Mouse (Mus musculus): ENCODE results near the gene Armh3. TPM values are rescaled to one million over a fixed set of nuclear protein-coding genes. Genes with fewer than 3 reads are reported as not detected.

Armh3 gene
- polyA plus RNA-seq, 1 experiment from 2014 or later = 17.8 TPM

DNA sequence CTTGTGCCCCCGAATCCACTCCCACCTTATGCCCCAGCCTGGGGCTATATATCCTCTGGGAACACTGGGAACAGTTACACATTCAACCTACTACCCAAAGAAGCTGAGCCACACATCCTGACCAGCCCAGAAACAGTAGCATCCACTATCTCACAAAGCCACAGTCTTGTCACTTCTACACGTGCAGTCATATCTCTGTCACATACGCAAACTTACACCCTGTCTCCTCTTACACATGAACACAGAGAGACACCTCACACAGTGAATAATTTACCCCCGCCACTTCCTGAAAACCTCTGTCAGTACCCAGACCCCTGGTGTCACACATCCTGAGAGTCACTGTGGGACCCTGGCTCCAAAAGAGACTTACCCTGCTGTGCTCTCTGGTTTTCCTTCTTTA lies 195.6 kb downstream of the Armh3 start:
- Histone ChIP-seq H3K36me3 (ENCODE audit: insufficient read depth) (no peaks in the 10 kb centered on the region), H3K27me3 (ENCODE audit: insufficient read depth, low read length) (no peaks in the 10 kb centered on the region), H3K9ac (no peak overlapping the region), H3K27ac (ENCODE audit: low read depth) (no peak overlapping the region), H3K4me3 (ENCODE audit: low read depth, low read length) (no peak overlapping the region), H3K4me2 (no peak overlapping the region), H3K4me1 (ENCODE audit: insufficient read depth) (no peaks in the 10 kb centered on the region), H3K9me3 (ENCODE audit: low read depth, low read length) (no peaks in the 10 kb centered on the region)
- DNase-seq (no peak), ATAC-seq (ENCODE audit: insufficient read depth) (no peak)
- TF ChIP-seq CTCF (IDR thresholded peaks at IDR 0.05; ENCODE audit: low read depth) = no peak
- WGBS = 60% methylated on average over 4 of the region's 4 CpGs

DNA sequence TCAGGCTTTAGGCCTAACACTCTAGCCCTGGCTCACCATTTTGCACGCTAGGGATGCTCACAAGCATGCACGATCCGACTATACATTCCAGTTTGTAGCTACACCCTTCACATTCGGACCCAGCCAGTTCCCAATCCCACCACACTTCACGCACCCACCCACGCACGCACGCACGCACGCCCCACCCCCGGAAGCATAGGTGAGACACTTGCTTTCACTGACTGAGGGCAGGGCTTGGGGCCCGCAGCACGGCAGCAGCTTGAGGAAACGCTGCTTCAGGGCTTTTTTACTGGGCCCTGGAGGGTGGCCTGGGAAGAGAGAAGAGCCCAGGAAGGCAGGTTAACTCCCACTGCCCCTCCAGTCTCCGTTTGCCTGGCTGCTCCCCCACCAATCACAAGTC lies 201.4 kb downstream of the Armh3 start:
- Histone ChIP-seq H3K9ac (no peak overlapping the region), H3K4me1 (ENCODE audit: insufficient read depth) (no peaks in the 10 kb centered on the region), H3K4me3 (ENCODE audit: low read depth, low read length) (no peak overlapping the region), H3K9me3 (ENCODE audit: low read depth, low read length) (no peaks in the 10 kb centered on the region), H3K4me2 (no peak overlapping the region), H3K27me3 (ENCODE audit: insufficient read depth, low read length) (no peaks in the 10 kb centered on the region), H3K27ac (ENCODE audit: low read depth) (no peak overlapping the region), H3K36me3 (ENCODE audit: insufficient read depth) (no peaks in the 10 kb centered on the region)
- ATAC-seq (ENCODE audit: insufficient read depth) = no peak
- DNase-seq = no peak
- no peak for TF ChIP-seq CTCF (IDR thresholded peaks at IDR 0.05; ENCODE audit: low read depth)
- WGBS = 75% methylated on average over 15 of the region's 15 CpGs

DNA sequence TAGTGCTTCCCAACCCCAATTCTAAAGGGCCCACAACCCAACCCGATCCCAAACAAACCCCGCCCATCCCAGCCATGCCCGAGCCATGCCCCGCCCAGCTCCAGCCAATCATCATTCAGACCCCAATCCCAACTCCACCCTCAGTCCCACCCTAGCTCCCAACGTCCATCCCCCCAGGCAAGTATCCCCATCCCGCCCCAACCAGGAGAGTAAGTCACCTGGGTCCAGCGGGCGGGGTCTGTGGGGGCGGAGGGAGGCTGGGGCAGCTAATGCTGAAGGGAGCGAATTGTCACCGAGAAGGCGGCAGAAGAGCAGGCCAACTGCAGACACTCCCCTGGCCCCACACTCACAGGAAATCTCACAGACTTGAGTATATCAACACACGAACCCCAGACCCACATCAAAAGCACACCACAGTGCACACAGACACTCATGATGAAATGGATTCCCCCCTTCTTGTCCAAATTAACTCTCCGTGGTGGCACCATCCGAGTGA lies 202.2 kb downstream of the Armh3 start:
- peak; percentile 57 for DNase-seq
- Histone ChIP-seq H3K4me2 (peak overlapping the region; percentile 59), H3K4me1 (ENCODE audit: insufficient read depth) (no peaks in the 10 kb centered on the region), H3K27ac (ENCODE audit: low read depth) (no peak overlapping the region), H3K36me3 (ENCODE audit: insufficient read depth) (no peaks in the 10 kb centered on the region), H3K9ac (no peak overlapping the region), H3K4me3 (ENCODE audit: low read depth, low read length) (peak overlapping the region; percentile 8; the same call in 1 of the 2 replicates), H3K27me3 (ENCODE audit: insufficient read depth, low read length) (no peaks in the 10 kb centered on the region), H3K9me3 (ENCODE audit: low read depth, low read length) (no peaks in the 10 kb centered on the region)
- peak; percentile 58; the same call in 1 of the 2 replicates for ATAC-seq (ENCODE audit: insufficient read depth)
- TF ChIP-seq CTCF (IDR thresholded peaks at IDR 0.05; ENCODE audit: low read depth) = no peak
- 9% methylated on average over 15 of the region's 15 CpGs for whole genome bisulfite sequencing

DNA sequence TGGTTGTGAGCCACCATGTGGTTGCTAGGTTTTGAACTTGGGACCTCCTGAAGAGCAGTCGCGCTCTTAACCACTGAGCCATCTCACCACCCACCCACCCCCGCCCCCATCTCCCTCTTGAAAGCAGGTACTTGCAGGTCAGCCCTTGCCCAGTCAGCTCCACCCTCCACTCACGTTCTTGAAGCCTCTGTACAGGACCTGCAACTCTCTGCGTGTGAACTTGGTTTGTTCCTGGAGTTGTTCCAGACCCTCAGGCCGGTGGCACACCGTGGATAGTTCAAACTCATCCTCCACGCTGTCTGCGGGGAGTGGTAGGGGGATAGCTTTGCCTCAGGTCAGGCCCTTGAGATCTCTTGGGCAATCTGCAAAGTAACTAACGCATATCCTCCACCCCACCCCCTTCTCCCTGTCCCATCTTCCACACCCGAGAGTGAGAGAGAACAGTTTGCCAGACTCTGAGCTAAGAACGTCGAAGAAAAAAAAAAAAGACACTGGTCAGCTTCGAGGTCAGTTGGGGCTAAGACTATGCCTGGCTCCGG lies 202.8 kb downstream of the Armh3 start:
- WGBS = 19% methylated on average over 15 of the region's 15 CpGs
- Histone ChIP-seq H3K4me2 (peak overlapping the region; percentile 59), H3K36me3 (ENCODE audit: insufficient read depth) (no peaks in the 10 kb centered on the region), H3K4me1 (ENCODE audit: insufficient read depth) (no peaks in the 10 kb centered on the region), H3K27me3 (ENCODE audit: insufficient read depth, low read length) (no peaks in the 10 kb centered on the region), H3K9me3 (ENCODE audit: low read depth, low read length) (no peaks in the 10 kb centered on the region), H3K27ac (ENCODE audit: low read depth) (no peak overlapping the region), H3K4me3 (ENCODE audit: low read depth, low read length) (no peak overlapping the region), H3K9ac (no peak overlapping the region)
- DNase-seq (no peak), ATAC-seq (ENCODE audit: insufficient read depth) (no peak)
- no peak for TF ChIP-seq CTCF (IDR thresholded peaks at IDR 0.05; ENCODE audit: low read depth)

DNA sequence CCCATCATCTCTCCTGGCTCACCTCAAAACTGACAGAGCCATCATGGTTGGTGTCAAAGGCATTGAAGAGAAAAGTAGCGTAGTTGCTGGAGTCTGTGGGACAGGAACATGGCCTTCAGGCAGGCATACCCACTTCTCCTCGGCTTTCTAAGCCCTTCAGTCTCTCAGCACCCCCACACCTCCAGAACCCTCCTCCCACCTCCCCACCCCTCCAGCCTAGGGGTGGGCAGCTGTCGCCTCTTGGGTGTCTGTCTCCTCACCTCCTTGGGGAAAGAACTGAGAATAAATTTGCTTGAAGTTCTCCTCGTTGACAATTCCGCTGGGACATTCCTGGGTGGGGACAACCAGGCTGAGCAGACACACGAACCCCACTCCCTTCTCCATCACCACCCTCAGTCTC lies 203.6 kb downstream of the Armh3 start:
- H3K36me3 ChIP-seq (ENCODE audit: insufficient read depth) = no peaks in the 10 kb centered on the region
- H3K4me3 ChIP-seq (ENCODE audit: low read depth, low read length) = no peak overlapping the region
- no peak overlapping the region for H3K27ac ChIP-seq (ENCODE audit: low read depth)
- no peaks in the 10 kb centered on the region for H3K27me3 ChIP-seq (ENCODE audit: insufficient read depth, low read length)
- H3K9ac ChIP-seq = no peak overlapping the region
- no peaks in the 10 kb centered on the region for H3K4me1 ChIP-seq (ENCODE audit: insufficient read depth)
- H3K9me3 ChIP-seq (ENCODE audit: low read depth, low read length) = no peaks in the 10 kb centered on the region
- 56% methylated on average over 6 of the region's 6 CpGs for WGBS
- DNase-seq (no peak), ATAC-seq (ENCODE audit: insufficient read depth) (no peak)
- H3K4me2 ChIP-seq = no peak overlapping the region
- TF ChIP-seq CTCF (IDR thresholded peaks at IDR 0.05; ENCODE audit: low read depth) = no peak

DNA sequence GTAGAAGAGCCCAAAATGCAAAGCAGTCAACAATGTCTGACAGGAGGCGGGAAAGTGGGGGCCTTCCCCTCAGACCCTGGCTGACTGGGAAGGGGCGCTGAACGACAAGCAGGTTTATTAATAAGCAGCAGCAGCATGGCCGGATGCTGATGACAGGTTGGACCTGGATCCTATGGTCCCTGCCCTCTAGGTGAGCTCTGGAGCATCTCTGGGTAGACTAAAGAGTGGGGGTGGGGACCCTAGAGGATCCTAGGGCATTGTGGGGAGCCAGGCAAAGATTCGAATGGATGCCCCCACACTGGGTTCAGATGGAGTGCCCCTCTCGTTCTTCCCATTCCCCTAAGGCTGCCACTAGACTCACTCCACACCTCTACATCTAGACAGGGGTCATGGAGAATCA lies 205.9 kb downstream of the Armh3 start:
- H3K9me3 ChIP-seq (ENCODE audit: low read depth, low read length) = no peaks in the 10 kb centered on the region
- H3K4me2 ChIP-seq = no peak overlapping the region
- no peaks in the 10 kb centered on the region for H3K36me3 ChIP-seq (ENCODE audit: insufficient read depth)
- H3K27me3 ChIP-seq (ENCODE audit: insufficient read depth, low read length) = no peaks in the 10 kb centered on the region
- no peak for DNase-seq
- no peak for ATAC-seq (ENCODE audit: insufficient read depth)
- no peak overlapping the region for H3K9ac ChIP-seq
- H3K27ac ChIP-seq (ENCODE audit: low read depth) = no peak overlapping the region
- no peak for TF ChIP-seq CTCF (IDR thresholded peaks at IDR 0.05; ENCODE audit: low read depth)
- WGBS = 71% methylated on average over 6 of the region's 6 CpGs
- no peaks in the 10 kb centered on the region for H3K4me1 ChIP-seq (ENCODE audit: insufficient read depth)
- H3K4me3 ChIP-seq (ENCODE audit: low read depth, low read length) = no peak overlapping the region

DNA sequence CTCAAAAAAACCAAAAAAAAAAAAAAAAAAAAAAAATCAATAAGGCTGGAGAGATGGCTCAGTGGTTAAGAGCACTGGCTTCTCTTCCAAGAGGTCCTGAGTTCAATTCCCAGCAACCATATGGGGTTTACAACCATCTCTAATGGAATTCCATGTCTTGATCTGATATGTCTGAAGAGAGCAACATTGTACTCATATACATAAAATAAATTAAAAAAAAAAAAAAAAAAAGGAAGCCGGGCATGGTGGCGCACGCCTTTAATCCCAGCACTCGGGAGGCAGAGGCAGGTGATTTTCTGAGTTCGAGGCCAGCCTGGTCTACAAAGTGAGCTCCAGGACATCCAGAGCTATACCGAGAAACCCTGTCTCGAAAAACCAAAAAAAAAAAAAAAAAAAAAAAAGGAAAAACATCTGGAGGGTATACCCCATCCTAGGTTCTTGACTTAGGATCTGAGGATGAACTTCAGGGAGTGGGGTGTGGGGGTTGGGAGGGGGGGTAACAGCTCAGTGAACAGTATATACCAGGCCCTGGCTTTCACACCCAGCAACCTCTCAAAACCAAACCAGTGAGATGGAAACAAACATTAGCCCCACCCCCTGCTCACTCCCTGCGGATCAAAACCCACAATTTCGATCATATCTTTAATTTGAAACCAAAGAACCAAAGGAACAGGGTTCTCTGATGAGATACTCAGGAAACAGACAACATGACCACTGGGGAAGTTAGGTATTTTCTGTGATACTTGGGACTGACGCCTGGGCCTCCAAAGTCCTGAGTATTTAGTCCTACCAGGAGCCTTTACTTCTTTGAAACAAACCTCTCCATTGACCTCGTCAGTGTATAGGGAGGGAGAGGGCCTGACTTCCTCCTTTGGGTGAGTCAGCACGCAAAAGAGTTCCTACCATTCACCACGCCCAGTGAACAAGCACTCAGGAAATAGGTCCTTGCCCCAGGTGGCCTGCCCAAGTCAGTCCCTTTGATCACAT lies 208.1 kb downstream of the Armh3 start:
- H3K9me3 ChIP-seq (ENCODE audit: low read depth, low read length) = no peaks in the 10 kb centered on the region
- no peaks in the 10 kb centered on the region for H3K27me3 ChIP-seq (ENCODE audit: insufficient read depth, low read length)
- no peak overlapping the region for H3K4me3 ChIP-seq (ENCODE audit: low read depth, low read length)
- ATAC-seq (ENCODE audit: insufficient read depth) (no peak), DNase-seq (no peak)
- no peaks in the 10 kb centered on the region for H3K4me1 ChIP-seq (ENCODE audit: insufficient read depth)
- H3K27ac ChIP-seq (ENCODE audit: low read depth) = no peak overlapping the region
- H3K36me3 ChIP-seq (ENCODE audit: insufficient read depth) = no peaks in the 10 kb centered on the region
- H3K9ac ChIP-seq = no peak overlapping the region
- TF ChIP-seq CTCF (IDR thresholded peaks at IDR 0.05; ENCODE audit: low read depth) = no peak
- H3K4me2 ChIP-seq = no peak overlapping the region
- 72% methylated on average over 13 of the region's 13 CpGs for WGBS

All from lung, embryonic 14.5 days (tissue).